Mouse (Mus musculus) CD4-positive helper T cell, adult 2 months (primary cell): ENCODE results near the gene Fam228a.
"Not testable (repeated sequence)": the region's sequence is repeated elsewhere in the genome, so short reads cannot be mapped to it uniquely, and the experiment has no call there.

ENCODE experiments used
- DNase-seq: peaks from one replicate; pipeline ENCODE4 v3.0.0-alpha.2; 2012; ENCODE audit warnings: low read depth, missing footprints, low spot score

Fam228a gene

DNA sequence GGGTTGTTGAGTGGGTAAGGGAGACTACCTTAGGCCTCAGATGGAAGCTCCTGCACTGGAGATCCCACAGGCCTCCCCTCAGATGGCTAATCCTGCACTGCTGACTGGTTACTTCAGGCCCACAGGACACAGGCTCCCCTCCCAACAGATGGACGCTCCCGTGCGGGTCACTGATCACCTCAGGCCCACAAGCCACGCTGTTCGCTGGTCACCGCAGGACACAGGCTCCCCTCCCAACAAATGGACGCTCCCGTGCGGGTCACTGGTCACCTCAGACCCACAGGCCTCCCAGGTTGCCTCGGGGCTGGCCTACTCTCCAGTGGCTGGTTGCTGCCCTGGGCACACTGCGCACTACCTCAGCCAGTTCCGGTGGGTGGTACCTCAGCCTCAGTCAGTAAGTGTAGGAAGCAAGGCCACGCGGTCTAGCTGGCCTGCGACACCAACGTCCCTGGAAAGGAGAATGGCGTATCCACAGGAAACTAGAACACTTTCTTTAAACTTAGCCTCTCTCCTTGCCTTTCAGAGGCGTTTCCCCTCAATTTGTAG is at the start of gene Fam228a:
TSS of gene Fam228a (minus strand) at position 400 of the 546 bp plus-strand sequence.
- DNase-seq: no peak

DNA sequence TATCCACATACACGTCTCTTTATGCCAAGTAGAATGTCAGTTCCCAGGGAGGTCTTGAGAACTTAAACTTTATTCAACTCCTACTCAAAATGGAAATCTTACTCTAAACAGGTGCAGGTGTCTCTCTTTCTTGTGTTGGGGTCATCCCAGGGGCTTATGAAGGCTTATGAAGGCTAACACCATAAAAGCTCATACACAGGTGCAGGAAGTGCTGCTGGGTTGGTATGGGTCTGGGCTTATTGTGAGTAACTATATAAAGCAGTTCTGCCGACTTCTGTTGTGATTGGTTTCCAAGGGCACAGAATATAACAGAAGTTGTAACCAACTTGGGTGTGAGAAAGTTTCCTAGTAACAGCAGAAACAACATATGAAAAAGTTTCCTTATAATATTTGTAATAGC is 46.2 kb upstream of the Fam228a start:
- no peak for DNase-seq

DNA sequence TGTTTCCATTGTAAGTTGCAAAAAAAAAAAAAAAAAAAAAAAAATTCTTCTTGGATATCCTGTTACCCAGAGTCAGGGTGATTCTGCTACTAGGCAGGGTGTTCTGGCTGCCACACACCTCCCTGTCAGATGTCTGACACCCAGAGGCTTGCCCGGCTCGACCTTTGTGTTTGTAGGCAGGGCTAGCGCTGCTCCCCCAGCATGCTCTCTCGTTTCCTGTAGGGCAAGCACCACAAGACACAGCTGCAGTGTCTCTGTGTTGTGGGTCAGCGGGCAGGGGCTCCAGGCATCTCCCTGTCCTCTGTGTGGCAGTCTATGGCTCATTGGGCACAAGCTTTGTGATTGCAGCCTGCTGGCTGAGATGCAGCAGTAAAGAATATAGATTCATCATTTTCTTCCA is 45.4 kb upstream of the Fam228a start:
- DNase-seq: no peak

DNA sequence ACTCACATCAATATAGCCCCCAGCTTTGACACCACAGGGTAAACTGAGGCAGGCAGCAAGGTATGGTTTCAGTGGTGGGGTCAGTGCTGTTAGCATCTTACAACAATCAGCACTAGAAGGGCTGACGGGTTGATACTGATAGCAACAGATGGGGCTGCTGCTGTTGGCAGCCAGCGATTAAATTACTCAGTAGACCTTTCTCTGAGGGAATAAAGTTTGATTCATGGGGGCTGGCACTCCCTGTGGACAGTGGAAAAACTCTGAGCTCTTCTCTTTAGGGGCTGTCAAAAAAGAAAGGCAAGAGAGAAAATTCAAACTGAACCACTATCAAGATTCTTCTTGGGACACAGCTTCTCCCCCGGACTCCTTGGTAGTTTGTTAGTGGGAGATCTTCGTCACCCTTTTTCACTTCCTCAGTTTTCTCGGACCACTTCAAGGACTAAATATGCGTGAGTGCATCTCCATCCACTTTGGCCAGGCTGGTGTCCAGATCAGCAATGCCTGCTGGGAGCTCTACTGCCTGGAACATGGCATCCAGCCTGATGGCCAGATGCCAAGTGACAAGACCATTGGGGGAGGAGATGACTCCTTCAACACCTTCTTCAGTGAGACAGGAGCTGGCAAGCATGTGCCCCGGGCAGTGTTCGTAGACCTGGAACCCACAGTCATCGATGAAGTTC is 43.6 kb upstream of the Fam228a start:
- DNase-seq: not testable (repeated sequence)

DNA sequence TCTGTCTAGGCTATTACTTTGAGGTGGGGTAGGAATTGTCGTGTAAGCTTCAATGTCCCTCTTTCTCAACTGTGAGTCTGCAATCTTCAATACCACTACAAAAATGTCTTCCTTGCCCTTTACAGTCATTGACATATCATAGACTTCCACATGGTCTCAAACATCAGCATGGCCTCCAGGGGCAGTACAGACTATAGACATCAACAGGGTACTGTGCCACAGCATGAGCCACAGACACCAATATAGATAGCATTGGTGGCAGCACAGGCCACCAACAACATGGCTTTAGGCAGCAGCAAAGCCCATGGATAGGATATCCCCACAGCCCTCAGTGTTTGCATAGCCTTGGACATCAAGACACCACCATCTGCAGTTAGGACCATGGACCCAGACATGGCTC is 43.0 kb upstream of the Fam228a start:
- no peak for DNase-seq

DNA sequence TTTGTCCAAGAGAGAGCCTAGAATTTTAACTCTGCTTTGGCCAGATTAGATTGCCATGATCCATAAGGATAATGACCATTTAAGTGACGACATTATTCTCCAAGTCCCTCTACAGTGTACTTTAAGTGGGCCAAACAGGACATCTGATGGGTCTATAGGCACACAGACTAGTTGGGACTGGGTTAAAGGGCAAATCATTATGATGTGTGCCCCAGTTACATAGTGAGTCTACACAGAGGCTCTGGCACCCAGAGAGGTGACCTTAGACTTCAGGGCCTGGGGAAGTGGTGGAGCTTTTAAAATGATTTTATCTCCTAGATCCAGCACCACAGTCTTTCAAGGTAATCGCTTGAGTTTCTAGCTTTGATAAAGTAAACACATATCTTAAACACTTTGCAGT is 42.0 kb upstream of the Fam228a start:
- no peak for DNase-seq

DNA sequence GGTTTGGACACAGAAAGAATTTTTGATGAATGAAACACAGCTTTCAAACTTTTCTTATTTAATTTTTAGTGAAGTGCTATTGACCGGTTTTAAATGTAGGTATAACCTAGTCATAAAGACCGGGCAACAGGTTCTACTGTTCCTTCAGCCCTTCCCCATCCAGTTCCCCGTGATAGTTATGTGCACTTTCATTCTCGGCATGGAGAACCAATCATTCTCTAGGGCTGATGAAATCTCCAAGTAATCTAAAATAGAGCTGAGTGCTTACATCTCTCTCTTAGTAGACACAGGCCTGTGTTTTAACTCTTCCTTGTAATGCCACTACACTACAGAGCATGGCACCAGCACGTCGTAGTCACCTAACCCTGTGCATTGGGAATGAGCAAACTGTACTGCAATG is 39.5 kb upstream of the Fam228a start:
- no peak for DNase-seq

DNA sequence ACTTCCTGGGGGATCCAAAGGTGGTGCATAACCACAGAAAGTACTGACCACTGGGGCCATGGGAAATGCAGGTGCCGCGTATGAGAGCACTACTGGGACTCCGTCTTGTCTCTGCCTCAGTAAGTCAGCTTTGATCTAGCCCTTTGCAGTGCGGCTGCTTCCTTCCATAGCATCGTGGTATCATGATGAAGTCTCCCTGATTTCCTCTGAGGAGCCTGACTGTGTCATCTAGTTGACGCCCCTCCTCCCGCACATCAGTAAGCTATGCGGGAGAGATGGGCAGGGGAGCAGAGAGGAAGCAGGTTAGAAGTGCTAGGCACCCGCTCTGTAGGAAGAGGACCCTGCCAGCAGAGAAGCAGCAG is 37.3 kb upstream of the Fam228a start:
- no peak for DNase-seq

DNA sequence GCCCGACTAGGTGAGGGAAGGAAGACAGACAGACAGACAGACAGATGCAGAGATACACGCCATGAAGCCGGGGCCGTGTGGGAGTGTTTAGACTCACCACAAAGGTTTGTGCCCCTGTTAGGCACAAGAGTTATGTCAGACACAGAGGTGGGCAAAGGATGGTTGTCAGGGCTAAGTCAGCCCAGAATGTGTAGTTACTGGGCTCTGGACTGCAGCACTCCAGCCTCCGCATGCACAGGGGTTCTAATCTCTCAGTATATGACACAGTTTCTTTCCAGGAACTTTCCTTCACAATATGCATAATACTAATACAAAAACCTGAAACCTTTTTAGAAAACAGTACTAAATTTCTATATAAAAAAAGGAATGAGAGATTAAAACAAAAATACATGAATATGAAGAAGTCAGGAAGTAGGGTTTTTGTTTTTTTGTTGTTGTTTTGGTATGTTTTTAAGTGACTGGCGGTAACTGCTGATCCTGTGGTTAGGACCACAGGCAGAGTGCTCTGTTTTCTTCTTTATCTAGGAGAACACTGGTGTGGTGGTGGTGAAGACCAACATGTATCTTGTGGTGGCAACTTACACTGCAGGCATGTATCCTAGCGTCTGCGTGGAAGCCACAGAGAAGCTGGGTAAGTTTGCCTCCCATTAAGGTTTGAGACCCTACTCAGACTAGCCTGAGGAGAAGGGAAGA is 36.8 kb upstream of the Fam228a start:
- DNase-seq: no peak

DNA sequence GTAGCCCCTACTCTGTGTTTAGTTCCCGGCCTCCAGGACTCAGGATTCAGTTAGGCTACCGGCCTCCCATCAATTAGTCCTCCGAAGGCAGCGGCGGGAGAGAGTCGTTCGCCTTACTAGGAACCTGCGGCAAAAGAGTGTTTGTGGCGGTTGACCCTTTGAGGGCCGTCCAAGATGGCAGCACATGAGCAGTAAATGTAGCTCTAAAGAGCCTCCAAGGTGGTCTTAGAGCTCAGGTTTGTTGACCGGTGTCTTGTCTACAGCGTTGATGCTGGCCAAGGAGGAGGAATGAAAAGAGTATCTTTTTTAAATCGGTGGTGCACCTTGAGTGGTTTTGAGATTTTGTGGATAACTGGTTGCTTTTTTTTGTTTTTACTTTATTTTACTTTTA is 31.1 kb upstream of the Fam228a start:
- no peak for DNase-seq

DNA sequence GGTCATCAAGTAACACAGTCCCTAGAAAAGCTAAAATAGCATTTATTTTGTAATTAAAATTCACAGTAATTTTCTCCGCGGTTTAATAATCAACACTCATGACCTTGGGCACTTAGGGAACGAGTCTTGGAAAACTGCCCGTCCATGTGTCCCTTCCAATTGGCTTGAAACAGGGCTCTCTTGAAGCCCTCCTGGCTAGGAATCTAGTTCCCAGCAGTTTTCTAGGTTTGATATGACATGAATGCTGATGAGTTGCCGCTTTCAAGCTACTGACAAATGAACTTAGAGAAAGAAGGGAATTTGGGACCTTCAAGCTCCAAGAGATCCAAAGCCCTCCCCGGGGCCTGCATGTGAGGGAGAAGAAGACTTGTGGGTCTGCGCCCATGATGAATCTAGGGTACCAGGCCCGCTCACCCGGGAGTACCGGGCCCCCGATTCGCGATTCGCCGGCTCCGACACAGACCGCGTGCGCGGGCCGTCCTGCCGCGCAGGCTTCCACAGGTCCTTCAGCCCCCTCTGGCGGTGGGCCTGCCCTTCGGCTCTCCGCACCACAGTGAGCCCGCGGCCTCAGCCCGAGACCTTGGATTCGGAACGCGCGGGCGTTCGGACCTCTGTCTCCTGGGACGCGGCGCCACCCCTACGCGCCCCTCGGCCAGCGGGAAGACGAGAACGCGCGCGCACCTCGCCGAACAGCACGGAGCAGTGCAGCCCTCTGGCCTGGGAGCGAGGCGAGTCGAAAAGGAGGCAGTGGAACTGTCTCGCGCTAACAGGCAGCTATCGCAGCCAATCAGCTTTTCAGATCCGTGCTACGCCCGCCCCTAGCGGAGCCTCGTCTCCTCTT is 30.5 kb upstream of the Fam228a start, which contains the start of the genes Pfn4 and Fam228b:
TSS of gene Pfn4 (plus strand) at position 531 of the 841 bp plus-strand sequence.
TSS of gene Fam228b (minus strand) at position 776 of the 841 bp plus-strand sequence.
- peak; percentile 92 for DNase-seq

DNA sequence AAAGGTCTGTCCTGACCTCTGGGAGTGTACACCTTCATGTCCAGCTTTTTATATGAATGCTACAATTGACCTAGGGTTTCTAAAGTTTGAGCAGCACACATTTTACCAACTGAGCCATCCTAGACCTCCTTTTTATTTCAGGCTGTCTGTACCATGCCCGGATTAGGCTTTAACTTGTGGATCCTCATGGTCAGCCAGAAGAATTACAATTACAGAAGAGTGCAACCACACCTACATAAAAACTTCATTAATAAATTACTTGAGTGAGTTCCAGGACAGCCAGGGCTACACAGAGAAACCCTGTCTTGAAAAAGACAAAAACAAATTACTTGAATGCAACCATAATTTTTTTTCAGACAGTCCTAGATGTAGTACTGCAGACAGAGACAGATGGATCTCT is 18.8 kb upstream of the Fam228a start:
- DNase-seq: no peak

DNA sequence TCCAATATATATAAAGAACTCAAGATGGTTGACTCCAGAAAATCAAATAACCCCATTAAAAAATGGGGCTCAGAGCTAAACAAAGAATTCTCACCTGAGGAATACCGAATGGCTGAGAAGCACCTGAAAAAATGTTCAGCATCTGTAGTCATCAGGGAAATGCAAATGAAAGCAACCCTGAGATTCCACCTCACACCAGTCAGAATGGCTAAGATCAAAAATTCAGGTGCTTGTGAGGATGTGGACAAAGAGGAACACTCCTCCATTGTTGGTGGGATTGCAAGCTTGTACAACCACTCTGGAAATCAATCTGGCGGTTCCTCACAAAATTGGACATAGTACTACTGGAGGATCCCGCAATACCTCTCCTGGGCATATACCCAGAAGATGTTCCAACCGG is 16.2 kb upstream of the Fam228a start:
- DNase-seq: not testable (repeated sequence)

DNA sequence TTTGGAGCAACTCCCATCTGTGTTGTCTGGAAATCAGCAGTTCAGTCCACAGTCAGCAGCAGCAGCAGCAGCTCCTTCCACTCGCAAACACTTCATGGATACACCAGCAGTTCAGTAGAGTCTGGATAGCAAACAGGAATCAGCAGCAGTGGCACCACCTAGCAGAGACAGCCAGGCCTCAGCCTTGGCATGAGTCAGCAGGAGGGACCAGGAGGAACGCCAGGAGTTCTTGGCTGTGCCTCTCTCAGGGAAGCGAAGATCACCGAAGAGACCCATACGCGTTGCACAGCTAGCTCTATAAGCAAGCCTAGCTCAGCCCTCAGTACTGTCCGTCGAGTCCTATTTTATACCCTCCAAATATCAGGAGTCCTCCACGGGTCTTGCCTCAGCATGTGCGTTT is 6.3 kb upstream of the Fam228a start:
- no peak for DNase-seq

DNA sequence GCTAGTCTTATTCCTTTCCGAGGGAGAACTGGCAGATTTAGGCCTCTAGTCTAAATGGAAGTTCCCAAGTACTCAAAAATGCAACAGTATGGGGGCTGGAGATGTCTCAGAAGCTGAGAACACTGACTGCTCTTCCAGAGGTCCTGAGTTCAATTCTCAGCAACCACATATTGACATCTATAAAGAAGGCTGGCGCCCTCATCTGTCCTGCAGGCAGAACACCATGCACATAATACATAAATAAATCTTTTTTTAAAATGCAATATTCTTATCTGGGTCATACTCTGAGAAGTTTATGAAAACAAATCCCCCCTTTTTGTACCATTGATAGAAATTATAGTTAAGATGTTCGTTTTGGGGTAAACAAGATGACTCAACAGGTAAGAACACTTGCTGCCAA is 4.0 kb upstream of the Fam228a start:
- DNase-seq: no peak

DNA sequence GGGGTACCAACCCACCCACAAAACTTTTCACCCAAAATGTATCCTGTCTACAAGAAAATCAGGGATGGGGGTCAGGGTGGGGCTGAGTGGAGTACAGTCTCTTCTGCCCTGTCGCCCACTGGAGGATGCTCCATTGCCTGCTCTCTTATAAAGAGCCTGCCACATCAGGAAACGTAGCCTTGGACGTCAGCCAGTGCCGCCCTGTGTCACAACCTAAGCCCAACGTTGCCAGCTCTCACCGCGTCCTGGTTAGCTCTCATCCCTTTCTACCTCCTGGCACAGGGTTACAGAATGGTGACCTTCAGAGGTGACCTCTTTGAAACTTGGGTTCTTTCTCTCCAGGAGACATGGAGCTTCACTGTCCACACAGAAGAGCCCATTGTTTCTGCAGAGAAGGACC is 2.6 kb upstream of the Fam228a start:
- DNase-seq: no peak

DNA sequence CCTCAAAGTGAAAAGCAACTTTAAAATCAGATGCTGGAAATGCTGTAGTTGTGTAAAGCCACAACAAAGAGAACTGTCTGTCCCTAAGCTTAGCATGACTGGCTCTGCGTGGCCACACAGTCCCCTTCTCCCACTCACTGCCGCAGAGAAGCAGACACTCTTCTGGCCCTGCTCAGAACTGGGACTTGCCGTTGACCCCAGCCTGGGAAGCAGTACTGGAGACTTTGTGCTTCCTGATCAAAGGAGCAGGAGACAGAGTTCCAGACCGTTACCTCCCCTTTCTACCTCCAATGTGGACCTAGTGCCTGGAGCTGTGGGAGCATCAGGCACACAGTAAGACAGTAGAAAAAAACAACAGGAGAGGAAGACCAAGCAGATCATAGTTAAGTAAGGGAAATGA is 5.9 kb downstream of the Fam228a start:
- no peak for DNase-seq

DNA sequence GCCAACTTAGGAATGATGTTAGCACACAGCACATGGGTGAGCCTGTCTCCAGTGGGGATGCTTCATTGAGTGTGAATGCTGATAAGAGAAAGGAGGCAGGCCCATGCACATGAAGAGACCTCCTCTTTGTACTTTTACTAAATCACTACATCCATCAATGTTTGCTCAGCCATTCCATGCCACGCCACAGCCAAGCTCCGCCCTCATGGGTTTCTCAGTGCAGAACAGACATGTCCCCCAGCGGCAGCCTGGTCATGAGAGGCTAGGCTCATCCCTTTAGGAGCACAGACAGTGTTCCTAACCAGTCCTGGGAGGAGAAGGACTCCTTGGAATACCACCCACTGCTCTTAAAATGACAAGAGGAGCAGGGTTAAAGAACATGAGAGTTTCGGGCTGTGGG is 6.6 kb downstream of the Fam228a start:
- DNase-seq: no peak

DNA sequence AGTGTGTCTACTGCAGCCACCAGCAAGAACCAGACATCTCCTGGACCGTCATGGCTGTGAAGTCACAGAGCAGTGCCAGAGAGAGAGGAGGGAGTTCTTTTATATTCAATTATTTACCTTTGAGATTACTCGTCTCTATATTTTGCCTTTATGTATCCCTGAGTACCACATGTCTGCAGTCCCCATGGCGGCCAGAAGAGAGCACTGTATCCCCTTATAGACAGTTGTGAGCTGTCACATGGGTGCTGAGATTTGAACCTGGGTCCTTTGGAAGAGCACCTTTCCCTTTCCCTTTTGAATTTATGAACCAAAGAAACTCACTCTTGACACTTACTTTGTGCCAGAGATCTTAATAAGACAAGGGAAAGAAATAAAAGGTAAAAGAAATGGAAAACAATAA is 9.1 kb downstream of the Fam228a start:
- no peak for DNase-seq

DNA sequence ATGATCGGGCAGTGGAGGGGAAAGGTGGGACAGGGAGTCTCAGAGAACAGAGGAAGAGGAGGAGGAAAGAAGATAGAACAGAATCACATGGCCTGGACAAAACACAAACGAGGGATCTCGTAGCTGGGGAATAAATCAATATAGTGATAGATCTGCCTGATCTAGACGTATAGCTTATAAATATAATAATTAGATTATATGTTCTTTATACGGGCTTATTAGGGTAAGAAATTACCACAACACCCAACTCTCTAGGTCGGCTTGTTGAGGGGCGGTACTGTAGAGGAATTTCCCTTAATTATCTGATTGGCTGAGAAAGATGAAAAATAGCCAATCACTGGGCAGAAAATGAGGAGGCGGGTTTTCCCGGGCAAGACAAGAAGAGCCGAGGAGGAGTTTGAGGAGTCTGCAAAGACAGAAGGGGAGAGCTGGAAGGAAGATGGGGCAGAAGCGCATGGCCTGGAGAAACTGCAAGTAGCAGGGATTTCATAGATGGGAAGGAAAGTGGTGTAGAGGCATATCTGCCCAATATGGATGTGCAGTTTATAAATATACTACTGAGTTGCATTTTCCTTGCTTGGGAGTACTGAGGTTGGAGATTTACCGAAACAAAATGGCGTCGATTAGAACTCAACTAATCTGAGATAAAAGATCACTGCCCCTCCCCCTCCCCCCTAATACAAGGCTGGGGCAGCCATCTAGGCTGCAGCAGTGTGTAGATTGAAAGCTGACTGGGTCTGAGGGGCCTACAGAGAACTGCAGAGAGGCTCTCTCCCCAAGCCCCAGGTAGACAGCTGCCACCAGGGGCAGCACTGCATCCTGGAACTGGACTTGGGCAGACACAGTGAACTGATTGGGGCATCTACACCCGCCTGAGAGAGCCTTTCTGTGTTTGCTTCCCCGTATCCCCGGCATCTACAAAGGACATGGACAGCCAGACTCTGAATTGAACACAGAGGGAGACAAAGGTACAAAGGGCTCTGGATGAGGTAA is 18.2 kb downstream of the Fam228a start:
- no peak for DNase-seq
